Mouse (Mus musculus) embryonic fibroblast, embryonic 13.5 days (primary cell): Measurements from ENCODE around the gene Speer4f1.

Source experiments
- CTCF ChIP-seq: IDR thresholded peaks from 2 replicates; pipeline ENCODE4 v1.5.1; 2011; ENCODE audit warnings: mild to moderate bottlenecking, control low read depth, low read length, moderate library complexity, borderline replicate concordance; ENCODE audit not compliant: insufficient read depth
- POLR2A ChIP-seq: IDR thresholded peaks from 2 replicates; pipeline ENCODE4 v1.6.1; 2011; ENCODE audit warnings: low read depth, mild to moderate bottlenecking, control low read depth, low read length, moderate library complexity

GRCm38 (mm10) chr5:17508038-17508437, 32.1 kb downstream of the Speer4f1 start:
- TF ChIP-seq CTCF (no peak), POLR2A (no peak)
